Mouse (Mus musculus) liver, adult 2 months (tissue): ENCODE results near the gene Sco1.

Experiments
- CTCF ChIP-seq: fragments of 200-500 bp; IDR thresholded peaks from 2 replicates; pipeline ENCODE4 v1.5.1; 2011; ENCODE audit warnings: low read depth, low read length, control low read depth
- POLR2A ChIP-seq: fragments of 200-500 bp; IDR thresholded peaks from 2 replicates; pipeline ENCODE4 v1.6.1; 2011; ENCODE audit warnings: low read length, control low read depth; ENCODE audit not compliant: insufficient read depth; ENCODE audit errors: extremely low read depth

DNA sequence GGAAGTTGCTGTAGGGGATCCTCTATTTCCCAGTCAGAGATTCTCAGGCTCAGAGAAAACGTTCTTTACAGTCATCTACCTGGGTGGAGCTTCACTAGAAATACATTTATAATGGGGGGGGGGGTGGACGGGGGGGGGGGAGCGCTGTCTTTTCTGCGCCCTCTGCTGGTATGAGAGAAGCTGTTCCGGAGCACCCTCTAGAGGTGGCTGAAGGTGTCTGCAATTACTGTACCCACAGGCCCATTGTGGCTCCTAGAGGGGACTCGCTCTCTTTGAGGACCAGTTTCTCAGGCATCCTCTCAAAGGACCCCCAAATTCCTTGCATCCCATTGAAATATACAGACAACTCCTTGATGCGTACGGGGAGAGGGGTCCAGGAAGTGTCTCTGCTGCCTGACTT lies 49.2 kb downstream of the Sco1 start:
- peak; percentile 85 for TF ChIP-seq CTCF
- no peak for TF ChIP-seq POLR2A
